Mouse (Mus musculus): ENCODE data around the gene Ube2d1. TPM values are rescaled to one million over a fixed set of nuclear protein-coding genes. Genes with fewer than 3 reads are reported as not detected.

The Ube2d1 gene
- 23.8 and 26.7 TPM in 2 replicates for polyA plus RNA-seq (2012; rRNA removed)

- H3K27me3 ChIP-seq (replicated peaks; ENCODE audit: control insufficient read depth, insufficient read depth, low read length) = no peaks in the 10 kb centered on the region
- no peaks in the 10 kb centered on the region for H3K36me3 ChIP-seq (ENCODE audit: control insufficient read depth, insufficient read depth, low read length)
- TF ChIP-seq CTCF (conservative IDR thresholded peaks at IDR 0.05; ENCODE audit: insufficient read depth, insufficient read length, low read depth, low read length) = no peak
- TF ChIP-seq POLR2A (IDR thresholded peaks at IDR 0.05; ENCODE audit: low read depth, low read length) = peak; percentile 25
- under 1% methylated on average over 49 of the region's 50 CpGs for WGBS
- peaks cover 8% of the 10 kb centered on the region for H3K4me1 ChIP-seq (ENCODE audit: control insufficient read depth, insufficient read depth, low read length)
- peak; percentile 91 for DNase-seq
- no peak within 1 kb of the TSS for H3K27ac ChIP-seq (ENCODE audit: insufficient read depth, low read depth, low read length)
- peak within 1 kb of the TSS; percentile 97 for H3K4me3 ChIP-seq (ENCODE audit: insufficient read depth, low read depth, low read length)
Measured at GRCm38 (mm10) chr10:71285126-71285580, at the start of gene Ube2d1. Gene Ube2d1 (minus strand): TSS chr10:71285262.

DNA sequence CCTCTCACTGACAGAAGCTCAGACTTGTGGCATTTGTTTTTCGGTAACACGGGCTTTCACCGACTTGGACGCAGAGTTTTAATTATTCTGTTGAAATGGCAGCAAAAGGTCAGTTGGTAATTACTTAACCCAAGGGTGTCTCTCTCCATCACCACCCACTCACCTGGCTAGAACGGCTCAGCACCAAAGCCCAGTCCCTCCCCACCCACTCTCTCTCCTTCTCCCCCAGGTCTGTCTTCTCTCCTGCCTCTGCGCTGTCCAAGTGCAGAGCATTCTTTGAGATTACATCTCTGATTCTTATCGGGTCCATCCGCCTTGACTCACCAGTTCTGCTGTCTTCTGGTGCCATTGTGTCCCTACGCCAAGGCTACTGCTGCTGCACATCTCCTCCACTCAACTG lies 47.8 kb upstream of the Ube2d1 start:
- H3K4me1 ChIP-seq (ENCODE audit: control insufficient read depth, insufficient read depth, low read length) = peaks cover 18% of the 10 kb centered on the region; the same call in 1 of the 2 replicates
- H3K27me3 ChIP-seq (replicated peaks; ENCODE audit: control insufficient read depth, insufficient read depth, low read length) = no peaks in the 10 kb centered on the region
- no peak for DNase-seq
- 79% methylated on average over 9 of the region's 9 CpGs for WGBS
- H3K36me3 ChIP-seq (ENCODE audit: control insufficient read depth, insufficient read depth, low read length) = peaks cover 9% of the 10 kb centered on the region
- TF ChIP-seq POLR2A (IDR thresholded peaks at IDR 0.05; ENCODE audit: low read depth, low read length) (no peak), CTCF (conservative IDR thresholded peaks at IDR 0.05; ENCODE audit: insufficient read depth, insufficient read length, low read depth, low read length) (no peak)
- H3K27ac ChIP-seq (ENCODE audit: insufficient read depth, low read depth, low read length) = no peak overlapping the region
- H3K4me3 ChIP-seq (ENCODE audit: insufficient read depth, low read depth, low read length) = no peak overlapping the region

DNA sequence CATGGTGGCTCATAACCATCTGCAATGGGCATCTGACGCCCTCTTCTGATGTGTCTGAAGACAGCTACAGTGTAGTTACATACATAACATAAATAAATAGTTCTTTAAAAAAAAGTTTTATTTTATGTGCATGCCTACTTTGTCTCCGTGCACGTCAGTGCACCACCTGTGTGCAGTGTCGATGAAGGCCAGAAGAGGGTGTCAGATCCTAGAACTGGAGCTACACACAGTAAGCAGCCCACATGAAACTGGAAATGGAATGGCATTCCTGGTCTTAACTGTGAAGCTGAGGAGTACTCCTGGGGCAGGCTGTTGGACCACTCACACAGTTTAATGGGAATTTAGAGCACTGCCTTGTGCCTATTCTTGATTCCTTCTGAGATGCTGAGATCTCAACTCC lies 47.3 kb upstream of the Ube2d1 start:
- TF ChIP-seq POLR2A (IDR thresholded peaks at IDR 0.05; ENCODE audit: low read depth, low read length) (no peak), CTCF (conservative IDR thresholded peaks at IDR 0.05; ENCODE audit: insufficient read depth, insufficient read length, low read depth, low read length) (peak; percentile 69)
- Histone ChIP-seq H3K4me3 (ENCODE audit: insufficient read depth, low read depth, low read length) (no peak overlapping the region), H3K36me3 (ENCODE audit: control insufficient read depth, insufficient read depth, low read length) (peaks cover 9% of the 10 kb centered on the region), H3K4me1 (ENCODE audit: control insufficient read depth, insufficient read depth, low read length) (peaks cover 15% of the 10 kb centered on the region; the same call in 1 of the 2 replicates), H3K27me3 (replicated peaks; ENCODE audit: control insufficient read depth, insufficient read depth, low read length) (no peaks in the 10 kb centered on the region), H3K27ac (ENCODE audit: insufficient read depth, low read depth, low read length) (no peak overlapping the region)
- no peak for DNase-seq
- 75% methylated on average over 4 of the region's 4 CpGs for WGBS

DNA sequence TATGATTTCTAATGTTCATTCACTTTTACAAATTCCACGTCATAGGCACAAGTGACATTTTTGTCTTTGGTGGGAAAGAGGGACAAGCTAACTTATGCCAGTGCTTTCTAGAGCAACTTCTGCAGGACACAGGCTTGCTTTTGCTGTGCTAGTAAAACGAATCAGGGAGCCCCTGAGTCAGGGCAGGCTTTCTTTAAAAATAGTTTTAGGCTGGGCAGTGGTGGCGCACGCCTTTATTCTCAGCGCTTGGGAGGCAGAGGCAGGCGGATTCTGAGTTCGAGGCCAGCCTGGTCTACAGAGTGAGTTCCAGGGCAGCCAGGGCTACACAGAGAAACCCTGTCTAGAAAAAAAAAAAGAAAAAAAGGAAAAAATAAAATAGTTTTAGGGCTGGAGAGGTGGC lies 46.8 kb upstream of the Ube2d1 start:
- no peak for TF ChIP-seq POLR2A (IDR thresholded peaks at IDR 0.05; ENCODE audit: low read depth, low read length)
- TF ChIP-seq CTCF (conservative IDR thresholded peaks at IDR 0.05; ENCODE audit: insufficient read depth, insufficient read length, low read depth, low read length) = no peak
- peaks cover 13% of the 10 kb centered on the region; the same call in 1 of the 2 replicates for H3K4me1 ChIP-seq (ENCODE audit: control insufficient read depth, insufficient read depth, low read length)
- no peak overlapping the region for H3K27ac ChIP-seq (ENCODE audit: insufficient read depth, low read depth, low read length)
- 92% methylated on average over 7 of the region's 7 CpGs for WGBS
- no peak for DNase-seq
- no peak overlapping the region for H3K4me3 ChIP-seq (ENCODE audit: insufficient read depth, low read depth, low read length)
- peaks cover 9% of the 10 kb centered on the region for H3K36me3 ChIP-seq (ENCODE audit: control insufficient read depth, insufficient read depth, low read length)
- H3K27me3 ChIP-seq (replicated peaks; ENCODE audit: control insufficient read depth, insufficient read depth, low read length) = no peaks in the 10 kb centered on the region

DNA sequence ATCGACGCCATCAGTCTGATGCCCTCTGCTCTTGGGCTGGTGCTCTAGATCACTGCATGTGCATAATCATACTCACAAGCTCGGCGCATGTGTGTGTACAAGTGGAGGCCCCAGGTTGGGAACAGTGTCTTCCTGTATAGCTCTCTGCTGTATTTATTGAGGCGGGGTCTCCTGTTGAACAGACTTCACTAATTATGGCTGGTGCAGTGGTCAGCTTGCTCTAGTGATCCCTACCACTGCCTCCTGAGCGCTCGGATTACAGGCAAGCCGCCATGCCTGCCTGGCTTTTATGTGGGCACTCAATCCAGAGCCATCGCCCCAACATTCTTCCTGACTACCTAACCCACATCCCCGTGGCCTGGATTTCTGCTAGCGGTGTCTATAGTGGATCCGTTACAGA lies 45.0 kb upstream of the Ube2d1 start:
- Histone ChIP-seq H3K36me3 (ENCODE audit: control insufficient read depth, insufficient read depth, low read length) (peaks cover 9% of the 10 kb centered on the region), H3K27me3 (replicated peaks; ENCODE audit: control insufficient read depth, insufficient read depth, low read length) (no peaks in the 10 kb centered on the region), H3K27ac (ENCODE audit: insufficient read depth, low read depth, low read length) (no peak overlapping the region), H3K4me1 (ENCODE audit: control insufficient read depth, insufficient read depth, low read length) (peaks cover 7% of the 10 kb centered on the region; the same call in 1 of the 2 replicates), H3K4me3 (ENCODE audit: insufficient read depth, low read depth, low read length) (no peak overlapping the region)
- no peak for DNase-seq
- TF ChIP-seq POLR2A (IDR thresholded peaks at IDR 0.05; ENCODE audit: low read depth, low read length) (no peak), CTCF (conservative IDR thresholded peaks at IDR 0.05; ENCODE audit: insufficient read depth, insufficient read length, low read depth, low read length) (no peak)
- WGBS = 78% methylated on average over 12 of the region's 12 CpGs

- Histone ChIP-seq H3K4me1 (ENCODE audit: control insufficient read depth, insufficient read depth, low read length) (peaks cover 7% of the 10 kb centered on the region; the same call in 1 of the 2 replicates), H3K4me3 (ENCODE audit: insufficient read depth, low read depth, low read length) (no peak overlapping the region), H3K36me3 (ENCODE audit: control insufficient read depth, insufficient read depth, low read length) (peaks cover 9% of the 10 kb centered on the region), H3K27ac (ENCODE audit: insufficient read depth, low read depth, low read length) (no peak overlapping the region), H3K27me3 (replicated peaks; ENCODE audit: control insufficient read depth, insufficient read depth, low read length) (no peaks in the 10 kb centered on the region)
- WGBS = 94% methylated on average over 6 of the region's 6 CpGs
- TF ChIP-seq CTCF (conservative IDR thresholded peaks at IDR 0.05; ENCODE audit: insufficient read depth, insufficient read length, low read depth, low read length) (no peak), POLR2A (IDR thresholded peaks at IDR 0.05; ENCODE audit: low read depth, low read length) (no peak)
- no peak for DNase-seq
Measured at GRCm38 (mm10) chr10:71329295-71329694, 44.2 kb upstream of the Ube2d1 start.

DNA sequence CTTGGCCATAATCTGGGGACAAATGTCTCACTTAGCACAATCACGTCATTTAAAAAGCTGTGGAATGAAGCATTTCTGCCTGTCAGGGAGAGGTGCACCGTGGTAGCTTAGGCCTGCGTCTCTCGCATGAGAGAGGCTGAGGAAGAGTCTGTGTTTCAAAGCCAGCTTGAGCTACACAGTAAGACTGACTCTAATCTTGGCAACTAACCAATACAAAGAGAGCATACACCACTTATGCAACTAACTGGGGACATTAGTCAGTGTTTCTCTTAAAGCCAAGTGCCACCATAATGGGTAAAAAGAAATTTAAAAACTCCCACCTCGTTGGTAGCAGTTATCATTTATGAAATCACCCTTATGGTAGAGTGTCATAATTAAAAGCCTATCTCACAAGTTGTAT lies 43.8 kb upstream of the Ube2d1 start:
- H3K27ac ChIP-seq (ENCODE audit: insufficient read depth, low read depth, low read length) = peak overlapping the region; percentile 47; the same call in 1 of the 2 replicates
- peaks cover 3% of the 10 kb centered on the region; the same call in 1 of the 2 replicates for H3K4me1 ChIP-seq (ENCODE audit: control insufficient read depth, insufficient read depth, low read length)
- DNase-seq = no peak
- H3K36me3 ChIP-seq (ENCODE audit: control insufficient read depth, insufficient read depth, low read length) = peaks cover 9% of the 10 kb centered on the region
- H3K4me3 ChIP-seq (ENCODE audit: insufficient read depth, low read depth, low read length) = no peak overlapping the region
- no peaks in the 10 kb centered on the region for H3K27me3 ChIP-seq (replicated peaks; ENCODE audit: control insufficient read depth, insufficient read depth, low read length)
- TF ChIP-seq POLR2A (IDR thresholded peaks at IDR 0.05; ENCODE audit: low read depth, low read length) = no peak
- whole genome bisulfite sequencing = 51% methylated on average over 5 of the region's 5 CpGs
